ENCODE assay signal across 6 mouse cellular contexts in genomic region chr14:37749661-37750060, GRCm38 (mm10).
DNase-seq lines count a peak whose midpoint lies in the region; TF ChIP-seq lines count a peak whose summit lies in the region.
"Not testable (repeated sequence)": the region's sequence is repeated elsewhere in the genome, so short reads cannot be mapped to it uniquely, and the experiment has no call there.

No protein-coding gene starts in this region.

- TF ChIP-seq POLR2A in ES-Bruce4 (IDR thresholded peaks at IDR 0.05; ENCODE audit: insufficient read depth, low read length), result not testable (repeated sequence)

- H3K4me1 ChIP-seq in ES-Bruce4 (ENCODE audit: control insufficient read depth, insufficient read depth, low read length); ES-E14 (ENCODE audit: control insufficient read depth in 2 of 2, insufficient read depth in 2 of 2, low read length in 2 of 2, poor library complexity in 1 of 2): not testable (repeated sequence)

- in situ Hi-C loops in ES-E14 (cut with MboI; ENCODE audit: low sequenced_read_pairs in 2 of 2, unreplicated experiment in 2 of 2), result not testable (repeated sequence)

- TF ChIP-seq EP300 in ES-Bruce4 (IDR thresholded peaks at IDR 0.05; ENCODE audit: insufficient read depth, low read depth, low read length), result 0 out of 2 replicates have a peak, but pooled peaks have one; percentile 40

- not testable (repeated sequence) for H3K4me3 ChIP-seq in ES-Bruce4 (ENCODE audit: low read depth, low read length); ES-E14 (ENCODE audit: insufficient read depth in 1 of 2, low read depth in 1 of 2, low read length in 2 of 2, poor library complexity in 1 of 2, severe bottlenecking in 1 of 2)

- H3K27ac ChIP-seq in ES-Bruce4 (ENCODE audit: insufficient read depth, low read length) (peak overlapping the region; percentile 56), ES-E14 (ENCODE audit: insufficient read depth, low read depth, low read length, poor library complexity, severe bottlenecking) (peak overlapping the region; percentile 85)

- not testable (repeated sequence) for H3K9me3 ChIP-seq in ES-Bruce4 (replicated peaks; ENCODE audit: control insufficient read depth, insufficient read depth, low read length, poor library complexity, severe bottlenecking); ES-E14 (ENCODE audit: control insufficient read depth, insufficient read depth, low read depth, low read length)

- TF ChIP-seq CTCF in ES-Bruce4 (IDR thresholded peaks at IDR 0.05; ENCODE audit: low read depth, low read length), result not testable (repeated sequence)

- DNase-seq in ES-CJ7 (ENCODE audit: low read depth, low spot score), result peak; percentile 92
- DNase-seq in ES-E14 (ENCODE audit: low read depth, low spot score), result not testable (repeated sequence)
- DNase-seq in R1 (ENCODE audit: low read depth, low spot score), result peak; percentile 94
- peak; percentile 11 for DNase-seq in WW6 (ENCODE audit: low read depth, low spot score)
- peak; percentile 89 for DNase-seq in ZHBTc4 (ENCODE audit: low read depth, low spot score)

- not testable (repeated sequence) for H3K9ac ChIP-seq in ES-Bruce4 (ENCODE audit: low read depth, poor library complexity, severe bottlenecking)
- H3K9ac ChIP-seq in ES-E14 (ENCODE audit: insufficient read depth, low read depth, low read length, poor library complexity, severe bottlenecking), result peak overlapping the region; percentile 24; the same call in 1 of the 2 replicates

- not testable (repeated sequence) for H3K27me3 ChIP-seq in ES-Bruce4 (ENCODE audit: control insufficient read depth, insufficient read depth, low read length, poor library complexity, severe bottlenecking)

- not testable (repeated sequence) for H3K36me3 ChIP-seq in ES-Bruce4 (ENCODE audit: control insufficient read depth, insufficient read depth, low read length, poor library complexity, severe bottlenecking); ES-E14 (ENCODE audit: control insufficient read depth, insufficient read depth, low read length, poor library complexity, severe bottlenecking)

TF ChIP-seq in ES-E14, 5 proteins besides CTCF, POLR2A, EP300 and RAD21:
- peak; percentile 47; the same call in 1 of the 2 replicates for TF ChIP-seq CHD2 (IDR thresholded peaks at IDR 0.05; ENCODE audit: low read depth, low read length)
TF ChIP-seq in ES-E14: peak in this region for 1; not testable (repeated sequence) for 4.
